Mouse (Mus musculus) CD8-positive naive resting alpha-beta T cell, adult 2 months (primary cell): Measurements from ENCODE around the gene Plxdc1.
A peak's percentile ranks its signal among the peaks of the same experiment; 100 is the strongest.
"Not testable (repeated sequence)": the region's sequence is repeated elsewhere in the genome, so short reads cannot be mapped to it uniquely, and the experiment has no call there.

ENCODE experiments used
- DNase-seq, 2 experiments: peaks; one replicate each; pipeline ENCODE4 v3.0.0; 2022; ENCODE audit warnings: low read depth in 2 of 2, low spot score in 2 of 2

Plxdc1 gene

DNA sequence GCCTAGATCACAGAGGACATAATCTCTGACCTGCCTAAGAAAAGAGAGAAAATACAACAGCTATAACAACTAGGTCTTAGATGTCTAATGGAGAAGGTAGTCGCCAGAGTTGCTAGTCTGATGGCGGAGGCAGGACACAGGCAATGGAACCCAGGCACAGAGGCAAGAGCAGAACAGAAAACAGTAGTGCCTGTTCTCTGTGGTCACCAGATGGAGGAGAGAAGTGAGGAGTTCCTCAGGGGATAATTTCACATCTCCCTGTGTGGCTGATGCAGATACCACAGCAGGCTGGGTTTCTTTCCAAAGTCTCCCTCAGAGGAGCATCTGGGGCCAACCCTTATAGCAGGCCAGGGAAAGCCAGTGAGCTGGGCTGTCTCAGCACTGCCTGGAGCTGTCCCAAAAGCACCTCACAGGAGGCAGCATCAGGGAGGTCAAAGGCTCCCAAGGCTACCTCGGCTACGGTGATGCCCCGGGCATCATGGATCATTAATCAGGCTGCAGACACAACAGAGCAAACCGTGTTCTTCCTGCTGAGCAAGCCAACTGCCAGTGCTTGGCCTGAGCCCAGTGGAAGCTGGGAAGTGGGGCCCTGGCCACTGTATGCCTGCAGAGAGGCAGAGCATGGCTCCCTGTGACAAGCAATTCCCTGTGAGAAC, 29.2 kb downstream of the Plxdc1 start:
- DNase-seq: no peak

DNA sequence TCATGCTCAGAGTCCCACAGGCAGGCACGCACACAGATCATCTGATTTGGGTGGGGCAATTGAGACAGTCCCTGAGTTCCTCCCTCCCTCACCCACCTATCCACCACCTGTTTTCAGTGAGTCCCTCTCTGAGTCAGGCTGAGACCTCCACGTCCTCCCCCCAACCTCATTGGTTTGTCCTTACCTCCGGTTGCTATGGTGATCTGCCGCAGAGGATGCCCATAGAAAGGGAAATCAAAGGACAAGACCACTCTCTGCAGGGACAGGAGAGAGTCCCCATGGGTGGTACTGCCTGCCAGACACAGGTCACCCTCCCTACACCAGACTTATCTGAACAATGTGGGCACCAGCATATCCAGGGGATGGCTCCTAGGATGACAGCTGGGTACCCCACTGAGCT, 30.3 kb downstream of the Plxdc1 start:
- no peak for DNase-seq

DNA sequence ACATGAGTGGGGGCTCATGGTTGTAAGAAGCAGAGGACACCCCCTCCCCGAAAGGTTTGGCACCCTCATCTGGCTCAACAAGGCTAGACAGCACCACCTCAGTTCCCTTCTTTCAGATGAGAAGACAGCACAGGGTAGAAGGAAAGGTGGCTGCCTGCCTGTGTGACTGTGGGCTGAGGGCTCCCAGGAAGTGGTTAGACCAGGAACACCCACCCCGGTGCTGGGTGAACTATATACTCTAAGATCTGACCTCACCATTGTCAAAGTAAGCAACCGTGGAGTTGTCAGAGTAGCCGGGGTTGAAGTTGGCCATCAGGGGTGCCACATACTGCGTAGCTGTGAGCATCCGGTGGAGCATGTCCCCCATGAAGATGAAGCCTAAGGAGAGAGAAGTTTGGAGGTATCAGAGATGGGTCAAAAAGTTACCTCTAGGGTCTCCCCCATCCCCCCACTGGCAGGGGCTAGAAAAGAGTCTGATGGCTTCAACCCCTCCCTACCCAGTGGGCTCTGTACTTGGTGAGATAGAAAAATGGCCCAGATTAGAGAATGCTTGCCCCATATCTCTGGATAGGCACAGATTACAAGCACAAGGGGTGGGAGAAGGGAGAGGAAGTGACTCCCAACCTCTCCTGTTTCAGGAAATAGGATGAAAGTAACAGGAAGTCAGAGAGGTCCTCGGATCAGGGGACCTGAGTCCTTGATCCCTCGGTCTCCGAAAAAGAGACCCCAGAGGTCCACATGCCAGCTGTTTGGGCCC, 30.9 kb downstream of the Plxdc1 start:
- peak; percentile 39 to 48 for DNase-seq

DNA sequence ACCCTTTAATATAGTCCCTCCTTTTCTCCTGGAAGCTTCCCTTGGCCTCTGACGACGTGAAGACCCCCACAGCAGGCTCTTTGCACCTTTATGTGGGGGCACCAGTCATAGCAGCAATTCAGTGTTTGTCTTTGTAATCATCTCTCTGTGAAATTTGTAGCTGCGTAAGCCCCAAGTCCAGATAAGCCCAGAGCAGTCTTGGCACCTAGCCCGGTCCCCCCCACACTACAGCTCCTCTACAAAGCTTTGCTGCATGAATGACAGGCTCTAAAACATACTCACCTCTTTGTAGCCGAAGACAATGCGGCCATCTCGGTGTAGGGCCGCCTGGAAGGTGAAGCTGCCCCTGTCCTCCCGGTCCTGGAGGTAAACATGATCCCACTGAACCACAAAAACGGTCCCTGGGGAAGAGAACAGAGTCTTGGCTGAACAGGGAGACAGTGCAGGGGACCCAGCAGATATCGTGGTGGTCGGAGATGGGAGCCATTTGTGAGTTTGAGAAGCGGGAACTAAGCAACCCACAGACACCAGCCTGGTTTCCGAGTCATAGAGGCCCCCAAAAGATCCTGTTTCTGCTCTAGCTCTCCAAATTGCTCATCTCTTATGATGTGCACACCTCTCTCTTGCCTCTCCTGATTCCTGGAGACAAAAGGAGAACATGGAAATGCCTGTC, 31.6 kb downstream of the Plxdc1 start:
- DNase-seq: no peak

DNA sequence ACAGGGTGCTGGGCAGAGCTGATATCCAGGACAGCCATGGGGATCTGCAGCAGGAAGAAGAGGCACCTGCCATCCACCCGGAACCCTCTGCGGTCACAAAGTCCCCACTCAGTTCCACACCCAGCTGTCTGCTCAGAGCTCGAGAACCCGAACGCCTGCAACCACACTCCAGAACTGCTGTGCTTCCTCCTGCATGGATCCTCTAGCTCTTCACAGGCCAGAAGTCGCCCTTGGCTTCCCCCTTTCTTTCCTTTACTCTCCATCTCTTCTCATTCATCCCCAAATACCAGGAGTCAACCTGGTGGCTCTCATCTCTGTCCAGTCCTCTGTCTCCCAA, 32.3 kb downstream of the Plxdc1 start:
- no peak for DNase-seq

DNA sequence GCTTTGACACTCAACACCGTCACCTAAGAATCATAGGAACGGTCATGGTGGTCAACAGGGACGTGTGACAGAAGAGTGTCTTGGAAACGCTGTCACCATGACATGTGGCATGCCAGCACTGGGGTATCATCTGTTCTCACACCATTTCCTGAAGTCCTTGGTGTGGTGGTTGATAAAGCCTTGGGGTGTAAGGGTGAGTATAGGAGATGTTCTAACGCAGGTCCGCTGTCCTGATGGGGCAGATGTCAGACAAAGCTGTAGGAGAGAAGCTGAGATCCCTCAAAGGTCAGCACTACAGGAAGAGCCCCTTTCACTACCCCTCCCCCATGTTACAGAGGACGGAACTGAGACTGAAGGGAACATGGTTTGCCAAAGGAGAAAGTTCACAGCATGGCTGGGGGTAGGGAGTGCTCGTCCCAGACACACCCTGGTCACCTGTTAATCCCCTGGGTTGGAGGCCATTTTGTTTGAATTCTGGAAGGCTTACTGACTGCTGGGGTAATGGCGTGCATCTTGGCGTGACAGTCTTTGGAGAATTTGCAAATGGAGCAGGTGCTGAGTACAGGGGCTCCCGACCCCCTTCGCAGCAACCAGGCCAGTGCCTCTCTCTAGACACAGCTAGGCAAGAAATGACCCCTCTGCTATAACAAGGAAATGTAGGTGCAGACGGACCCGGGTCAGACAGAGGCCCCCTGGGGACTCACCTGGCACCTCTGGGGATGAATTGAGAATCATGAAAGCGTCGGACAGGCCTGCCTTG, 32.9 kb downstream of the Plxdc1 start:
- no peak for DNase-seq

DNA sequence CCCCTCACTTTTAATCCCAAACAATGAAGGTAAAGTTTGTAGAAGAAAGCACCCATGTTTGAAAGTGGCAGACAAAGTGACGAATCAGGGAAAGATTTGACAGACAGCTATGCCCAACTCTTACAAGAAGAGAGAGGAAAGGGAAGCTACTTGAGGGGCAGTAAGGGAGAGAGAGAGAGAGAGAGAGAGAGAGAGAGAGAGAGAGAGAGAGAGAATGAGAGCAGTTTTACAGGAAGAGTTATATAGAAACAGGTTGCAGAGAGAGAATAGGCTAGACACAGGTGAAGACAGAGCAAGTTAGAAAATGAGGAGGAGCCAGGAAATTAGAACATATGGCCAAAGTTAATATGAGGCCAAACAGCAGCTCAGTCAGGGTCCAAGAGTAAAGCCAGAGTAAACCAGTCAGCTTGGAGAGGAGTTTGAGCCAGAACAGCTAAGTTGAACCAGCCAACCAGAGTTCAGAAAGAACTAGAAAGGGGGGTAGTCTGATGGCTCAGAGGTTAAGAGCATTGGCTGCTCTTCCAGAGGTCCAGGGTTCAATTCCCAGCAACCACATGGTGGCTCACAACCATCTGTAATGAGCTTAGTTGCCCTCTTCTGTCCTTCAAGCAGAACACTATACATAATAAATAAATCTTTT, 33.8 kb downstream of the Plxdc1 start:
- DNase-seq: no peak

DNA sequence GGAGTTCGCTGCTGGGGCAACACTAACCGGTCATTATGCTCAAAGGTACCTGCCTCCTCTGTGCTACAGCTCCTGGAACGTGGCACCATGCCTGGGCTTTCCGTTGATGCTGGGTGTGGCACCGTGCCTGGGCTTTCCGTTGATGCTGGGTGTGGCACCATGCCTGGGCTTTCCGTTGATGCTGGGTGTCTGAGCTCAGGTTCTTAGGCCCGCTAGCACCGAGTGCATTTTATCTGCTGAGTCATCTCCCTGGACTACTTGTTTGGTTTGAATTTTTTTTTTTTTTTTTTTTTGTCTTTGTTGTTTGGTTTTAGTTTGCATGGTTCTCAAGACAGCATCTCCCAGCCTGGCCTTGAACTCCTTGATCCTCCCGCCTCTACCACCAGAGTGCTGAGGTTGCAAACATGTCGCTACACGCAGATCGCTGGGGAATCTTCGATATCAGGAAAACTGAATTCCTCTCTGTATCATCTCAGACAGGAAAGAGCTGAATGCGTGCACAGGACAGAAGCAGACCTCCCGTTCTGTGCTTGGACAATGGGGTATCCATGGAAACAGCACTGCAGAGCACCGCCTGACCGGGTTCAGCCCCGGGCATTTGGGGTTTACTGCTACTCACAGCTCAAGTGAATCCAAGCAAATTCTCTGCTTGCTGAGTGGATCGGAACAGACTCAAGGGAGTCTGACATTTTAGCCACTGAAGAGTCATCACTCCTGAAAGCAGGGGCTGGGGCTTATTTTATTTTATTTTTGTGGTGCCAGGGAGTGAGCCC, 36.4 kb downstream of the Plxdc1 start:
- DNase-seq: no peak

DNA sequence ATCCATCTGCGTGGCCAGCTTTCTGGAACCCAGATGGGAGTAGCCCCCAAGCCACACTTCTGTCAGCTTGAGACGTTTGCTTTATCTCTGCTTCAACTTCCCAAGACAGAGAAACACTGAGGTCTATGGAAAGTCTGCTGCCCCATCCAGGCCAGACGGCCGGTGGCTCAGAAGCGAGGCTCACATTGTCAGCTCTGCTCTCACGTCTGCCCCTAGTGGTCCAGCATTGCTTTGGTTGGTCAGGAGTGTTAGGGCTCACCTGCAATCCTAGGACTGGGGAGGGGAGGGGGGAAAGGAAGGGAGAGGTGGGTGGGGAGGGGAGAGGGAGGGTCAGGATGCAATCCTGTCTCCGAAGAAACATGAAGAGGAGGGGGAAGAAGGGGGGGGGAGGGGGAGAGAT, 38.8 kb downstream of the Plxdc1 start:
- no peak for DNase-seq

DNA sequence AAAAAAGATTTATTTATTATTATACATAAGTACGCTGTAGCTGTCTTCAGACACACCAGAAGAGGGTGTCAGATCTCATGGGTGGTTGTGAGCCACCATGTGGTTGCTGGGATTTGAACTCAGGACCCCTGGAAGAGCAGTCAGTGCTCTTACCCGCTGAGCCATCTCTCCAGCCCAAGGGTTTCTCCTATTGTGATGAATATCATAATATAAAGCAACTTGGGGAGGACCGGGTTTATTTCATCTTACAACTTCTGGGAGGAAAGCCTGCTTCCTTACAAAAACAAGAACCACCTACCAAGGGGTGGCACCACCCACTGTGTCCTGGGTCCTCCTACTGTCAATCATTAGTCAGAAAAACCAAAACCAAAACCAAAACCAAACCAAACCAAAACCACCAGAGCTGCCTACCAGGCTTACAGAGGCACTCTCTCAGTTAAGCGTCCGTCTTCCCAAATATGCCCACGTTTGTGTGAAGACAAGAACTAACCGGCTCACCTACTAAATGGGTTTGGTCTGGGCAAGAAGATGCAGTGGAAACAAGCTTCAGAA, 40.4 kb downstream of the Plxdc1 start:
- DNase-seq: not testable (repeated sequence)

DNA sequence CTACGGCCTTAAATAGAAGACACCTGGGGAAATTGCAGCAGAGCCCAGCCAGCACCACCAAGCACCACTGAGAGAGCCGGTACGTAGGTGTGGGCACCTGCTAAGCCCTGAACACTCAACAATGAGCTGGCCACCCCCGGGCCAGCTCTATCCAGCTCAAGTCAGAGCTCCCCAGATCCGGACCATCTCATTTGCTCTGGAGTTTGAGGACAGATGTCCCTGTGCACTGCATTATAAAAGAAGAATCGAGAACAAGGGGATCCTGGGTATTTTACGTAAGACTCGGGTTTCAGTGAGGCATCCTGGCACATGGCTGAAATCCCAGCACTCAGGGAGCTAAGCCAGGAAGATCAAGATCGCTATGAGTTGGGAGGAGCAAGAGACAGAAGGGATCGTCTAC, 41.2 kb downstream of the Plxdc1 start:
- DNase-seq: no peak

DNA sequence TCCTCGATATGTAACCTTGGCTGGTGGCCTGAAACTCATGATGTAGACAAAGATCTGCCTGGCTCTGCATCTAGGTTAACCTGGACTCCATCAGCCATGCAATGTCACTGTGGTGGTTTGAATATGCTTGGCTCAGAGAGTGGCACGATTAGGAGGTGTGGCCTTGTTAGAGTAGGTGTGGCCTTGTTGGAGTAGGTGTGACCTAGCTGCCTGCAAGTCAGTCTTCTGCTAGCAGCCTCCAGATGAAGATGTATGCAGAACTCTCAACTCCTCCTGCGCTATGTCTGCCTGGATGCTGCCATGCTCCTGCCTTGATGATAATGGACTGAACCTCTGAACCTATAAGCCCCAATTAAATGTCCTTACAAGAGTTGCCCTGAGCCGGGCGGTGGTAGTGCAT, 43.0 kb downstream of the Plxdc1 start:
- no peak for DNase-seq

DNA sequence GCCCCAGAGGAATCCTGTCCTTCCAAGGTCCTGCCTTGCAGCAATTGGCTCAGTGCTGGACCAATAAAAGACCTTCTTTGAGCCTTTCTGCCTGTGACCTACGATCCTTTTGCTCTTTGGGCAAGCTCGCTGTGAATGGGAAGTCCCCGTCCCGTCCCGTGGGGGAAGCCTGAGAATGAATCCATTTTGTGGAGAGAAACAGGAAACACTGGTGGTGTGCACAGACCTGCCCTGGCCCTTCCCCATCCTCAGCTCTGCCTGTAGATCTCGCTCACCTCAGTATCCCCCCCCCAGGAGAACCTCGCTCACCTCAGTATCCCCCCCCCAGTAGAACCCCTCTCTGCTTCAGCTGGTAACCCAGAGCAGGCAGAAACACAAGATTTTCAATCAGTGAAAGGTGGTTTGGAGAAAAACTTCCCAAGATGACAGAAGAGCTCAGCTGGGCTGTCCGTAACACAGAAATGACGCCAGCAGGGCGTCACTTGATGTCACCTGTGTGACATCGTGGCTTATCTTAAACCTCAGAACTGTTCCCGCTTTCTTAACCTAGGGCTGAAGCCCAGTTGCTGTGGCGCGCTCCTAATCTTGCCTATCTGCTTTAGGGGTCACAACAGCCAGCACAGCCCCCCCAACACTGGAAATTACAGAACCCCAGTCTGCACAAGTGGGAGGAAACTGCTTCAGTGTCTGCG, 43.7 kb downstream of the Plxdc1 start:
- no peak for DNase-seq

DNA sequence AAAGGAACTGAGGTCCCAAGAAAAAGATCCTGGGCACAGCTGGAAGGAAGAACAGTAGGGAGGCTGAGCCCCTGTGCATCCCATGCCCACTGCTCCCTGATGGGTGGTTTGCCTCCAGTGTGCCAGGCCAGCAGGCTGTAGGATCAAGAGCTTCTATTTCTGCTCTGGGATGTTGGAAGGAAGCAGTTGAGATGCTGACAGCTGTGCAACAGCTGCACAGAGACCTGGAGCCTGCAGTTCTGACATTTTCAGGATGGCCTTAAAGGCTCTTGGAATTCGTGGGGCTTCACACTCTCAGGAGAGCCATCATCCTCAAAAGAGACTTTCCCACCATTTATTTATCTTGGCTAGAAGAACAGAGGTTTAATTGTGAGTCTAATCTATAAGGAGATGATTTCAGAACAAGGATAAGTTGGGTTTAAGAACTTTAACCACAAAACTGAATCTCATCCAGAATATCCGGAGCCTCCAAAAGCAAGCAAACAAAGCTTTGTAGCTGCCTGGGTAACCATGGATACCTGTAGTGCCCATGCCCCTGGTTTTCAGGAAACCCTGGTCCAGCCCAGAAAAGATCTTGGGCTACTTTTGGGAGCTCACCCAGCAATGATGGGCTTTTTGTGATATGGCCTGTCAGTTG, 48.7 kb downstream of the Plxdc1 start:
- no peak for DNase-seq

DNA sequence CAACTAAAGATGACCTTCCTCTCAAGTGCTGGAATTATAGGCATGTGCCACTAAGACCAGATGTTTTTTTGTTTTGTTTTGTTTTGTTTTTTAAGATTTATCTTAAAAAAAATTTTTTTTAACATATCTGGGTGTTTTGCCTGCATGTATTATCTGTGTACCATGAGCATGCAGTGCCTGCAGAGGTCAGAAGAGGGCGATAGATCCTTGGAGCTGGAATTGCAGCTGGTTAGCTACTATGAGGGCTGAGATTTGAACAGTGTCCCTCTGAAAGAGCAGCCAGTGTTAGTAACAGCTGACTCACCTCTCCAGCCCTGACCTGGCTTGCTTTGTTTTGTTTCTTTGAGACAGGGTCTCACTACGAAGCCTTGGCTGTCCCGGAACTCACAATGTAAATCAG, 49.5 kb downstream of the Plxdc1 start:
- DNase-seq: peak; percentile 71 to 81

DNA sequence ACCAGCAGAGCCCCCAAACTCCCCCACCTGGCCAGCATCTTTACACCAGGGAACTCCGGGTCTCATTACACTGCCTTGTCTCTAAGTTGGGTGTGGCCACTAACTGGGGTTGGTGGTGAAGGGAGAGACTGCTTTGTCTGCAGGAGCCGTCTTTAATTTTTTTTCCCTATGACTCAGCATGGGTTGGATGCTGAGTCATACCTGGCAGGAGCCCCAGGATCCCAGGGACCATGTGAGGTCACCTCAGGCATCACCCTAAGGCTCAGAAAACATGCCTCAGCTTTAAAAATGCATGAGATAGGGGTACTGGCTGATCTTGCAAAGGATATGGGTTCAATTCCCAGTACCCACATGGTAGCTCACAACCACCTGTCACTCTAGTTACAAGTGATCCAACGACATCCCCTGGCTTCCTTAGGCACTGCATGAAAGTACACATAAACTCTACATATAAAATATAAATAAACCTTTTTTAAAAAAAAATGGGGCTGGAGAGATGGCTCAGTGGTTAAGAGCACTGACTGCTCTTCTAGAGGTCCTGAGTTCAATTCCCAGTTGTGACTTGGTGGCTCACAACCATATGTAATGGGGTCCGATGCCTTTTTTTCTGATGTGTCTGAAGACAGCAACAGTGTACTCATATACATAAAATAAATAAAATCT, 50.2 kb downstream of the Plxdc1 start:
- DNase-seq: no peak

DNA sequence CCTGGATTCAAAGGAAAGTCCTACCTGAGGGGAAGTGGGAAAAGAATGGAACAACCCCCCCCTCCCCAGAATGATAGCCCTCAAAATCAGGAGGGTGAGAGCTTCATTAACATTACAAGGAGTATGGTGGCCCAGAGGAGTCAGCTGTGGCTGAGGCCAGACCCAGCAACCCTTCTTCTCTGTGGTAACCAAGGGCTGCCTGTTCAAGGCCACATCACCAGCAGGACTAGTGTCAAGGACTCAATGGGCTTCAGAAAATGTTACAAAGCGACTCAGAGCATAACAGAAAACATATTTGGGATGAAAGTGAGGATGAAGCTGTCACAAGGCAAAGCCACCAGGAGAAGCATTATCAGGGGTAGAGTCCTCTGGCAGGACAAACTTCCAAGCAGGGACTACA, 52.7 kb downstream of the Plxdc1 start:
- DNase-seq: no peak

DNA sequence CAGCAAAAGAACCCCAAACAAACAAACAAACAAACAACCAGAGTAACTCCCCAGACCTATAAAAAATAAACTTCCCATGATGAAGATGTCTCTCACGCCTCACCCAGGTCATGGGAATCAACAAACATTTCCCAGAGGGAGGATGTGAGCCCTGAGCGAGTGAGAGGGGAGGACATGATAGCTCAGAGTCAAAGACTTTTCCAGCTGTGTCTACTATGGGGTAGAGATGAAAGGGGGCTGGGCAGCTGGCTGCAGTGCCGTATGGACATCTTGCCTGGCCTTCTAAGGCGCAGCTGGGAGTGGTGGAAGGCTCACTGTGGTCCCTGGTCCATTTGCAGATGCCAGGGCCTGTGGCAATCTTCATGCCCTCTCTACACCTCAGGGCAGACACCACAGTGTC, 57.3 kb downstream of the Plxdc1 start:
- DNase-seq: no peak

DNA sequence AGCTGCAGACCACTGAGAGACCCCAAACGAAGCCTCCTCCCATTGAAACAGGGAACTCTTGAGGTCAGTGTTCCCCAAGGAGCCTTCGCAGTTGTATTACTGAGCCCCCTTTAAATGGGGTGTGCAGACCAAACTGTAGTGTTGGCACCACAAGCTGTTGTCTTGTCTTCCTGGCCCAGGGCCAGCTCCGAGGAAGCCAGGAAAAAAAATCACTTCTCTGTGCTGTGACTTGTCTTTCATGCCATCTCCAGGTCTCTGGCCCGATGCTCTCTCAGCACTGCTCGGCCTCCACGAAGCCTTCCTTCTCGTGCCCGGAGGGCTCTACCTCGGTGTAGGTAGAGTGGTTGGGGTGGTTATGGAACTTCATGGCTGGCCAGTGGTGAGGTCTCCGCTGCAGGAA, 62.0 kb downstream of the Plxdc1 start:
- DNase-seq: no peak
